Mouse (Mus musculus): ENCODE measurements around the gene Serpina3i. TPM values are rescaled to one million over a fixed set of nuclear protein-coding genes. Genes with fewer than 3 reads are reported as not detected.
A peak's percentile ranks its signal among the peaks of the same experiment; 100 is the strongest.
"Not testable (repeated sequence)": the region's sequence is repeated elsewhere in the genome, so short reads cannot be mapped to it uniquely, and the experiment has no call there.

Serpina3i gene
- polyA plus RNA-seq, 1 experiment from 2014 or later = 0.14 TPM

GRCm38 (mm10) chr12:104238048-104238447, 24.9 kb upstream of the Serpina3i start:
- WGBS = 79% methylated on average over 1 of the region's 1 CpGs
- not testable (repeated sequence) for H3K27ac ChIP-seq (ENCODE audit: low read depth, low read length); H3K9ac ChIP-seq (ENCODE audit: low read depth, low read length); H3K4me3 ChIP-seq (ENCODE audit: low read depth, low read length); H3K9me3 ChIP-seq (ENCODE audit: control insufficient read depth, low read length); ATAC-seq (replicated peaks; ENCODE audit: low FRiP score); H3K27me3 ChIP-seq (replicated peaks; ENCODE audit: control insufficient read depth, insufficient read depth, low read length); DNase-seq (ENCODE audit: low spot score); H3K4me1 ChIP-seq (replicated peaks; ENCODE audit: control insufficient read depth, insufficient read depth, low read length); H3K4me2 ChIP-seq; H3K36me3 ChIP-seq (ENCODE audit: control insufficient read depth, insufficient read depth, low read length)

GRCm38 (mm10) chr12:104243307-104243706, 19.6 kb upstream of the Serpina3i start:
- no peak overlapping the region for H3K4me2 ChIP-seq
- DNase-seq (ENCODE audit: low spot score) (no peak), ATAC-seq (replicated peaks; ENCODE audit: low FRiP score) (no peak)
- no peak overlapping the region for H3K4me3 ChIP-seq (ENCODE audit: low read depth, low read length)
- H3K4me1 ChIP-seq (replicated peaks; ENCODE audit: control insufficient read depth, insufficient read depth, low read length) = no peaks in the 10 kb centered on the region
- H3K27me3 ChIP-seq (replicated peaks; ENCODE audit: control insufficient read depth, insufficient read depth, low read length) = no peaks in the 10 kb centered on the region
- H3K36me3 ChIP-seq (ENCODE audit: control insufficient read depth, insufficient read depth, low read length) = no peaks in the 10 kb centered on the region
- no peak overlapping the region for H3K9ac ChIP-seq (ENCODE audit: low read depth, low read length)
- no peaks in the 10 kb centered on the region for H3K9me3 ChIP-seq (ENCODE audit: control insufficient read depth, low read length)
- H3K27ac ChIP-seq (ENCODE audit: low read depth, low read length) = no peak overlapping the region

GRCm38 (mm10) chr12:104245092-104245491, 17.8 kb upstream of the Serpina3i start:
- 81% methylated on average over 1 of the region's 1 CpGs for WGBS

GRCm38 (mm10) chr12:104245595-104245994, 17.3 kb upstream of the Serpina3i start:
- no peak overlapping the region for H3K4me2 ChIP-seq
- DNase-seq (ENCODE audit: low spot score) (no peak), ATAC-seq (replicated peaks; ENCODE audit: low FRiP score) (no peak)
- no peak overlapping the region for H3K4me3 ChIP-seq (ENCODE audit: low read depth, low read length)
- H3K27ac ChIP-seq (ENCODE audit: low read depth, low read length) = no peak overlapping the region
- no peaks in the 10 kb centered on the region for H3K27me3 ChIP-seq (replicated peaks; ENCODE audit: control insufficient read depth, insufficient read depth, low read length)
- H3K9me3 ChIP-seq (ENCODE audit: control insufficient read depth, low read length) = no peaks in the 10 kb centered on the region
- H3K9ac ChIP-seq (ENCODE audit: low read depth, low read length) = no peak overlapping the region
- 79% methylated on average over 3 of the region's 3 CpGs for WGBS
- H3K4me1 ChIP-seq (replicated peaks; ENCODE audit: control insufficient read depth, insufficient read depth, low read length) = no peaks in the 10 kb centered on the region
- H3K36me3 ChIP-seq (ENCODE audit: control insufficient read depth, insufficient read depth, low read length) = no peaks in the 10 kb centered on the region

More at GRCm38 (mm10) chr12:104245092-104245491, 17.8 kb upstream of the Serpina3i start:
- no peak for ATAC-seq (replicated peaks; ENCODE audit: low FRiP score)
- no peak for DNase-seq (ENCODE audit: low spot score)
- Histone ChIP-seq H3K27me3 (replicated peaks; ENCODE audit: control insufficient read depth, insufficient read depth, low read length) (no peaks in the 10 kb centered on the region), H3K4me3 (ENCODE audit: low read depth, low read length) (no peak overlapping the region), H3K27ac (ENCODE audit: low read depth, low read length) (no peak overlapping the region), H3K4me2 (no peak overlapping the region), H3K4me1 (replicated peaks; ENCODE audit: control insufficient read depth, insufficient read depth, low read length) (no peaks in the 10 kb centered on the region), H3K9ac (ENCODE audit: low read depth, low read length) (no peak overlapping the region), H3K36me3 (ENCODE audit: control insufficient read depth, insufficient read depth, low read length) (no peaks in the 10 kb centered on the region), H3K9me3 (ENCODE audit: control insufficient read depth, low read length) (no peaks in the 10 kb centered on the region)

GRCm38 (mm10) chr12:104247553-104248002, 15.3 kb upstream of the Serpina3i start:
- Histone ChIP-seq H3K4me1 (replicated peaks; ENCODE audit: control insufficient read depth, insufficient read depth, low read length) (no peaks in the 10 kb centered on the region), H3K27ac (ENCODE audit: low read depth, low read length) (no peak overlapping the region), H3K9me3 (ENCODE audit: control insufficient read depth, low read length) (no peaks in the 10 kb centered on the region), H3K4me3 (ENCODE audit: low read depth, low read length) (no peak overlapping the region), H3K36me3 (ENCODE audit: control insufficient read depth, insufficient read depth, low read length) (no peaks in the 10 kb centered on the region), H3K9ac (ENCODE audit: low read depth, low read length) (no peak overlapping the region), H3K27me3 (replicated peaks; ENCODE audit: control insufficient read depth, insufficient read depth, low read length) (no peaks in the 10 kb centered on the region), H3K4me2 (no peak overlapping the region)
- ATAC-seq (replicated peaks; ENCODE audit: low FRiP score) = no peak
- no peak for DNase-seq (ENCODE audit: low spot score)

GRCm38 (mm10) chr12:104248231-104248630, 14.7 kb upstream of the Serpina3i start:
- no peak for ATAC-seq (replicated peaks; ENCODE audit: low FRiP score)
- H3K4me1 ChIP-seq (replicated peaks; ENCODE audit: control insufficient read depth, insufficient read depth, low read length) = no peaks in the 10 kb centered on the region

GRCm38 (mm10) chr12:104261041-104261440, 1.9 kb upstream of the Serpina3i start:
- no peaks in the 10 kb centered on the region for H3K27me3 ChIP-seq (replicated peaks; ENCODE audit: control insufficient read depth, insufficient read depth, low read length)
- no peaks in the 10 kb centered on the region for H3K36me3 ChIP-seq (ENCODE audit: control insufficient read depth, insufficient read depth, low read length)
- WGBS = 64% methylated on average over 3 of the region's 3 CpGs
- H3K27ac ChIP-seq (ENCODE audit: low read depth, low read length) = no peak overlapping the region
- H3K4me2 ChIP-seq = no peak overlapping the region
- H3K9ac ChIP-seq (ENCODE audit: low read depth, low read length) = no peak overlapping the region
- H3K4me3 ChIP-seq (ENCODE audit: low read depth, low read length) = no peak overlapping the region
- DNase-seq (ENCODE audit: low spot score) = no peak
- no peaks in the 10 kb centered on the region for H3K9me3 ChIP-seq (ENCODE audit: control insufficient read depth, low read length)
- ATAC-seq (replicated peaks; ENCODE audit: low FRiP score) = no peak
- no peaks in the 10 kb centered on the region for H3K4me1 ChIP-seq (replicated peaks; ENCODE audit: control insufficient read depth, insufficient read depth, low read length)

More at GRCm38 (mm10) chr12:104248231-104248630, 14.7 kb upstream of the Serpina3i start:
- no peak for DNase-seq (ENCODE audit: low spot score)
- Histone ChIP-seq H3K27ac (ENCODE audit: low read depth, low read length) (no peak overlapping the region), H3K9me3 (ENCODE audit: control insufficient read depth, low read length) (no peaks in the 10 kb centered on the region), H3K4me2 (no peak overlapping the region), H3K36me3 (ENCODE audit: control insufficient read depth, insufficient read depth, low read length) (no peaks in the 10 kb centered on the region), H3K4me3 (ENCODE audit: low read depth, low read length) (no peak overlapping the region), H3K27me3 (replicated peaks; ENCODE audit: control insufficient read depth, insufficient read depth, low read length) (no peaks in the 10 kb centered on the region), H3K9ac (ENCODE audit: low read depth, low read length) (no peak overlapping the region)
- WGBS = 77% methylated on average over 3 of the region's 3 CpGs

GRCm38 (mm10) chr12:104266374-104266773, 3.5 kb downstream of the Serpina3i start:
- no peak overlapping the region for H3K4me2 ChIP-seq
- H3K27me3 ChIP-seq (replicated peaks; ENCODE audit: control insufficient read depth, insufficient read depth, low read length) = no peaks in the 10 kb centered on the region
- H3K4me1 ChIP-seq (replicated peaks; ENCODE audit: control insufficient read depth, insufficient read depth, low read length) = no peaks in the 10 kb centered on the region
- DNase-seq (ENCODE audit: low spot score) (no peak), ATAC-seq (replicated peaks; ENCODE audit: low FRiP score) (no peak)
- no peak overlapping the region for H3K27ac ChIP-seq (ENCODE audit: low read depth, low read length)
- H3K9ac ChIP-seq (ENCODE audit: low read depth, low read length) = no peak overlapping the region
- WGBS = 60% methylated on average over 3 of the region's 3 CpGs
- no peak overlapping the region for H3K4me3 ChIP-seq (ENCODE audit: low read depth, low read length)
- H3K9me3 ChIP-seq (ENCODE audit: control insufficient read depth, low read length) = no peaks in the 10 kb centered on the region
- H3K36me3 ChIP-seq (ENCODE audit: control insufficient read depth, insufficient read depth, low read length) = no peaks in the 10 kb centered on the region

GRCm38 (mm10) chr12:104278216-104279055, 15.5 kb downstream of the Serpina3i start:
- no peak overlapping the region for H3K4me3 ChIP-seq (ENCODE audit: low read depth, low read length)
- H3K9ac ChIP-seq (ENCODE audit: low read depth, low read length) = no peak overlapping the region
- no peak overlapping the region for H3K27ac ChIP-seq (ENCODE audit: low read depth, low read length)
- no peaks in the 10 kb centered on the region for H3K9me3 ChIP-seq (ENCODE audit: control insufficient read depth, low read length)
- H3K36me3 ChIP-seq (ENCODE audit: control insufficient read depth, insufficient read depth, low read length) = no peaks in the 10 kb centered on the region
- H3K4me2 ChIP-seq = no peak overlapping the region
- H3K27me3 ChIP-seq (replicated peaks; ENCODE audit: control insufficient read depth, insufficient read depth, low read length) = no peaks in the 10 kb centered on the region
- ATAC-seq (replicated peaks; ENCODE audit: low FRiP score) = no peak
- DNase-seq (ENCODE audit: low spot score) = peak; percentile 6
- WGBS = 85% methylated on average over 18 of the region's 18 CpGs
- no peaks in the 10 kb centered on the region for H3K4me1 ChIP-seq (replicated peaks; ENCODE audit: control insufficient read depth, insufficient read depth, low read length)

Data from liver, embryonic 11.5 days (tissue).